Mouse (Mus musculus): Measurements from ENCODE around the gene Adcy7. TPM values are rescaled to one million over a fixed set of nuclear protein-coding genes. Genes with fewer than 3 reads are reported as not detected.

Gene Adcy7
- not detected in 2 replicates for polyA plus RNA-seq (2012; ENCODE audit: insufficient read depth, insufficient read length, low replicate concordance, missing spikeins)

DNA sequence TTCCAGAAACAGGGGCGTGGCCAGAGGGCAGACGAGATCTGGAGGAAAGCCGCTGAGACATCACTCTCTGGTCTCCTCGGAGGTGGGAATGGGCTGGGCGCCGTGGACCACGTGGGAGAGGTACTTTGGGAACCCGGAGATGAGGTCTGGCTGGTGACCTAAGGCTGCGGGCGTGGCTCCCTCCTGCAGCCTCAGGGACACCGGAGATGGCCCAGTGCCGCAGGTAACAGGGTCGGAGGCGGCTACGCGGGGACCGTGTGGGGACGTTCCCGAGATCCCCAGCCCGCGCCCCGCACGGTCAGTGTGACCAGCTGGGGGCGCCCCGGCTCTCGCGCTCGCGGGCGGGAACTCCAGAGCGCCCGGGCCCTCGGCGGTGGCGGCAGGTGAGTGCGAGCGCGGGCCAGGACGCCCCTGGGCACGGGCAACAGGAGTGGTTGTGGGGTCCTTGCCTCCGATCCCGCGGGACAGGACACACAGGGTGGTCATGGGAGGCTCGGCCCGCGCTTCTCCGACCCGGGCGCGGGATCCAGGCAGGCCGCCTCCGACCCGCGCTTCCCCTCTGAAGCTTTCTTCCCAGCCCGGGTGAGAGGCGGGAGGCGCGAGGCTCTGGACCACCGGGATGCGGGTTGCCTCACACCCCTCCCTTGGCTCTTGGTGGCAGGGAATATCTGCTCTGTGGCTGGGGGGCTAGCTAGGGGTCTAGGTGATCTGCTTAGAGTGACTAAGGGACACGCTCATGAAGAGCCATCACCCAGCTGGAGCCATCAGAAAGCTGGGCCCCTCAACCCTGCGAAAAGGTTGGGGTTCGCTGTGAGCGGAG lies at the start of gene Adcy7:
Gene Adcy7 (plus strand): TSS at position 173 of the 820 bp plus-strand sequence.
- H3K27ac ChIP-seq (ENCODE audit: insufficient read depth, low read depth, low read length) = no peak within 1 kb of the TSS
- TF ChIP-seq CTCF (IDR thresholded peaks at IDR 0.05; ENCODE audit: insufficient read depth, low read depth, low read length) (peak; percentile 55; the same call in 1 of the 2 replicates), POLR2A (IDR thresholded peaks at IDR 0.05; ENCODE audit: insufficient read depth, low read depth, low read length) (no peak)
- peak within 1 kb of the TSS; percentile 43 for H3K4me3 ChIP-seq (ENCODE audit: insufficient read depth, low read depth, low read length)
- 5% methylated on average over 64 of the region's 64 CpGs for WGBS
- H3K4me1 ChIP-seq (ENCODE audit: control insufficient read depth, insufficient read depth, low read length) = peaks cover 11% of the 10 kb centered on the region

- peak overlapping the region; percentile 85 for H3K27ac ChIP-seq (ENCODE audit: insufficient read depth, low read depth, low read length)
- H3K4me1 ChIP-seq (ENCODE audit: control insufficient read depth, insufficient read depth, low read length) = peaks cover 27% of the 10 kb centered on the region
- WGBS = 33% methylated on average over 5 of the region's 5 CpGs
- TF ChIP-seq POLR2A (IDR thresholded peaks at IDR 0.05; ENCODE audit: insufficient read depth, low read depth, low read length) (no peak), CTCF (IDR thresholded peaks at IDR 0.05; ENCODE audit: insufficient read depth, low read depth, low read length) (no peak)
- no peak overlapping the region for H3K4me3 ChIP-seq (ENCODE audit: insufficient read depth, low read depth, low read length)
Measured at GRCm38 (mm10) chr8:88225358-88225757, 46.8 kb upstream of the Adcy7 start.

- Histone ChIP-seq H3K4me3 (ENCODE audit: insufficient read depth, low read depth, low read length) (no peak overlapping the region), H3K4me1 (ENCODE audit: control insufficient read depth, insufficient read depth, low read length) (peaks cover 19% of the 10 kb centered on the region), H3K27ac (ENCODE audit: insufficient read depth, low read depth, low read length) (no peak overlapping the region)
- WGBS = 55% methylated on average over 6 of the region's 6 CpGs
- TF ChIP-seq POLR2A (IDR thresholded peaks at IDR 0.05; ENCODE audit: insufficient read depth, low read depth, low read length) (no peak), CTCF (IDR thresholded peaks at IDR 0.05; ENCODE audit: insufficient read depth, low read depth, low read length) (no peak)
Measured at GRCm38 (mm10) chr8:88227851-88228250, 44.4 kb upstream of the Adcy7 start.

DNA sequence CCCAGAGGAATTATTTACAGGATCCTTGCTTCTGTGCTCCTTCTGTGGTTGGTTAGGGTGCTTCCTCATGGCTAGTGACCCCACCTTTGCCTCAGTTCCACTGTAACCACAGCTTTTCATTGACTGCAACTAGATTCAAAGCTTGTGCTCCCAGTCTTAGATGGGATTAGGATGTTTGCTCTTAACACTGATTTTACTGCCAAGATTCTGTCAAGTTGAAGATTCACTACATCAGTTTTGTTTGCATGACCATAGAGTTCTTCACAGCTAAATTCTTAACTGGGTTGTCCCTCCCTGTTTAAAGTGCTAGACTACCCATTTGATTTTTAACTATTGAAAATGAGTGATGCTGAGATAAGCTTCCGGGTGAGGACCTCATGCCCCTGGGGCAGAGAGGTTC lies 43.9 kb upstream of the Adcy7 start:
- peaks cover 19% of the 10 kb centered on the region for H3K4me1 ChIP-seq (ENCODE audit: control insufficient read depth, insufficient read depth, low read length)
- H3K4me3 ChIP-seq (ENCODE audit: insufficient read depth, low read depth, low read length) = no peak overlapping the region
- WGBS = 40% methylated on average over 1 of the region's 1 CpGs
- no peak overlapping the region for H3K27ac ChIP-seq (ENCODE audit: insufficient read depth, low read depth, low read length)
- no peak for TF ChIP-seq CTCF (IDR thresholded peaks at IDR 0.05; ENCODE audit: insufficient read depth, low read depth, low read length)
- TF ChIP-seq POLR2A (IDR thresholded peaks at IDR 0.05; ENCODE audit: insufficient read depth, low read depth, low read length) = no peak

- H3K4me1 ChIP-seq (ENCODE audit: control insufficient read depth, insufficient read depth, low read length) = peaks cover 19% of the 10 kb centered on the region
- H3K27ac ChIP-seq (ENCODE audit: insufficient read depth, low read depth, low read length) = no peak overlapping the region
- TF ChIP-seq CTCF (IDR thresholded peaks at IDR 0.05; ENCODE audit: insufficient read depth, low read depth, low read length) (no peak), POLR2A (IDR thresholded peaks at IDR 0.05; ENCODE audit: insufficient read depth, low read depth, low read length) (no peak)
- WGBS = 43% methylated on average over 1 of the region's 1 CpGs
- H3K4me3 ChIP-seq (ENCODE audit: insufficient read depth, low read depth, low read length) = no peak overlapping the region
Measured at GRCm38 (mm10) chr8:88228800-88229199, 43.4 kb upstream of the Adcy7 start.

DNA sequence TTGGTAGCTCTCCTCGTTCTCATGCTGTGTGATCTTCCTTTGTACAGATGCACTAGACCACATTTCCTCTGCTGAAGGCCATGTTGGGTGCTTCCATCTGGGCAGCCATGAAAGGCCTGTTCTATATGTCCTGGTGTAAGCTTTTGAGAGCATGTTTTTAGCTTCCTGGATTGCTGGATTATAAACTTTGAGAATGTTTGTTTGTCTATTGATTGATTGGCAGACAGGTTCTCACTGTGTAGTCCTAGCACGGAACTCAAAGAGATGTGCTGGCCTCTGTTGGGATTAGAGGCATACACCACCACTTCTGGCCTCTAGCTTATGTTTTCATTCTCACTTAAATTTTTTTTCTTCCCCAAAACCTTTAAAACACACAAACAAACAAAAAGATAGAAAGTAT lies 35.5 kb upstream of the Adcy7 start:
- WGBS = 64% methylated on average over 2 of the region's 2 CpGs
- H3K4me1 ChIP-seq (ENCODE audit: control insufficient read depth, insufficient read depth, low read length) = peaks cover 3% of the 10 kb centered on the region; the same call in 1 of the 2 replicates
- no peak overlapping the region for H3K27ac ChIP-seq (ENCODE audit: insufficient read depth, low read depth, low read length)
- TF ChIP-seq CTCF (IDR thresholded peaks at IDR 0.05; ENCODE audit: insufficient read depth, low read depth, low read length) (no peak), POLR2A (IDR thresholded peaks at IDR 0.05; ENCODE audit: insufficient read depth, low read depth, low read length) (no peak)
- H3K4me3 ChIP-seq (ENCODE audit: insufficient read depth, low read depth, low read length) = no peak overlapping the region

GRCm38 (mm10) chr8:88237606-88238005 lies 34.6 kb upstream of the Adcy7 start:
- Histone ChIP-seq H3K4me1 (ENCODE audit: control insufficient read depth, insufficient read depth, low read length) (peaks cover 3% of the 10 kb centered on the region; the same call in 1 of the 2 replicates), H3K27ac (ENCODE audit: insufficient read depth, low read depth, low read length) (no peak overlapping the region), H3K4me3 (ENCODE audit: insufficient read depth, low read depth, low read length) (no peak overlapping the region)
- TF ChIP-seq POLR2A (IDR thresholded peaks at IDR 0.05; ENCODE audit: insufficient read depth, low read depth, low read length) (no peak), CTCF (IDR thresholded peaks at IDR 0.05; ENCODE audit: insufficient read depth, low read depth, low read length) (no peak)
- WGBS = 66% methylated on average over 2 of the region's 2 CpGs

- H3K4me1 ChIP-seq (ENCODE audit: control insufficient read depth, insufficient read depth, low read length) = peaks cover 3% of the 10 kb centered on the region; the same call in 1 of the 2 replicates
- H3K27ac ChIP-seq (ENCODE audit: insufficient read depth, low read depth, low read length) = no peak overlapping the region
- WGBS = 85% methylated on average over 5 of the region's 5 CpGs
- no peak overlapping the region for H3K4me3 ChIP-seq (ENCODE audit: insufficient read depth, low read depth, low read length)
- TF ChIP-seq POLR2A (IDR thresholded peaks at IDR 0.05; ENCODE audit: insufficient read depth, low read depth, low read length) = no peak
- no peak for TF ChIP-seq CTCF (IDR thresholded peaks at IDR 0.05; ENCODE audit: insufficient read depth, low read depth, low read length)
Measured at GRCm38 (mm10) chr8:88239277-88239676, 32.9 kb upstream of the Adcy7 start.

DNA sequence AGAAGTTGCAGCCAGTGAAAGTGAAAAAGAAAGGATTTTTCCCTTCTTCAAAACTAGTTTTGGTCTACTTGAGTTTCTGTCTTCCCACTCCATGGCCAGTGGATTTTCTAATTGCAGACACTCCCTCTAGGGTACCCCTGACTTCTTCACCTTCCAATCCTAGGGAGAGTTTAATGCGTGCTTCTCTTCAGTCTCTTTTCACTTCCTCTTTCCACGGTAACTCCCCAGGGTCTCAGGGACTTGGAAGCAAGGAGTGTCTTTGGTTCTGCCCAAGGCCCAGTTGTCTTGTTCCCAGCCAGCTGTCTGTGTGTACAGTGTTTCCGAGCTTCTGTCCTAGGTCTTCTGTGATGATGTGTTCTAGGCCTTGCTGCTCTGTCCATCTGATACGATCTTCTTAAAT lies 30.3 kb upstream of the Adcy7 start:
- Histone ChIP-seq H3K27ac (ENCODE audit: insufficient read depth, low read depth, low read length) (no peak overlapping the region), H3K4me1 (ENCODE audit: control insufficient read depth, insufficient read depth, low read length) (peaks cover 3% of the 10 kb centered on the region; the same call in 1 of the 2 replicates), H3K4me3 (ENCODE audit: insufficient read depth, low read depth, low read length) (no peak overlapping the region)
- TF ChIP-seq CTCF (IDR thresholded peaks at IDR 0.05; ENCODE audit: insufficient read depth, low read depth, low read length) (no peak), POLR2A (IDR thresholded peaks at IDR 0.05; ENCODE audit: insufficient read depth, low read depth, low read length) (no peak)
- WGBS = 87% methylated on average over 4 of the region's 4 CpGs
